Mouse (Mus musculus): ENCODE results near the gene Arl4d.

GRCm38 (mm10) chr11:101680634-101681325, 15.4 kb downstream of the Arl4d start:
- TF ChIP-seq POLR2A (IDR thresholded peaks at IDR 0.05; ENCODE audit: low read depth, low read length) (no peak), CTCF (IDR thresholded peaks at IDR 0.05; ENCODE audit: extremely low read depth, insufficient read depth, insufficient read length, insufficient replicate concordance) (no peak)

Data from spleen, adult 2 months (tissue).